Mouse (Mus musculus) C2C12 (cell line): ENCODE measurements at regions not wholly inside any gene's neighbourhood (a gene's known extent, or its start where the extent isn't known, plus 50 kb on each side); places are given as distances from the start of the nearest gene placed in this dataset.

ENCODE experiments used
- CTCF ChIP-seq: IDR thresholded peaks from one replicate; pipeline ENCODE4 v1.5.1; 2011; ENCODE audit not compliant: control insufficient read depth, insufficient read depth, insufficient read length
- FOSL1 ChIP-seq: IDR thresholded peaks from one replicate; pipeline ENCODE4 v1.8.0; 2011; ENCODE audit warnings: mild to moderate bottlenecking, low read length; ENCODE audit not compliant: poor library complexity, insufficient read depth, severe bottlenecking
- MAX ChIP-seq: IDR thresholded peaks from one replicate; pipeline ENCODE4 v1.6.1; 2011; ENCODE audit warnings: mild to moderate bottlenecking, control low read depth
- MYOD1 ChIP-seq: IDR thresholded peaks from one replicate; pipeline ENCODE4 v1.6.1; 2011; ENCODE audit warnings: low read depth; ENCODE audit not compliant: control insufficient read depth, insufficient read length

DNA sequence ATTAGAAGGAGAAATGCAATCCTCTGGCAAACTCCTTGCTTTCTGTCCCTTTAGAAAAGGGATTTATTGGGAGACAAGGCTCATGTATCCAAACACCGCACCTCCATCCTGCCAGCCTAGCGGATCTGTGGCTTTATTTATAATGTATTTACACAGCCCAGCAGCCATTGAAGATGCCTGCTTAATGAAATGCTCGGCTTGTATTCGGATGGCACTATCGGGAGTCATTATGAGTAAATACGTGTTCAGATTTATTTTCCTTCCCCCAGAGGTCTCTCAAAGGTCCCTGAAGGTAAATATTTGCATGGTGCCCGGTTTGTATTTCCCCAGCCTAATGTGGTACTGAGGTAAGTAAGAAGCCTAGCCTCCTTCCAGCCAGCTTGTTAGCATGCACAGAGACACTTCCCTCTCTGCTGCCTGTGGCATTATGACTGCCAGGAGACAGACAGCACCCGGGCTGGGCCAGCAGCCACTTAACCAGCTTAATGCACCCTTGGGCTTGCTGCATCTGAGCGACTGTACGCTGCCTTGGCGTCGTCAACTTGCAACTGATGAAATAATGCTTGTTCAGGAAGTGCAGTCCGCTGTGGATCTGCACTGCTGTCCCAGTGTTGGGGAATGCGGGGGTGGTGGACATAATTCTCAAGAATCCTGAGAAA, 80.7 kb upstream of the Dlx2 start:
- no peak for TF ChIP-seq MYOD1
- no peak for TF ChIP-seq CTCF
- TF ChIP-seq FOSL1 = no peak
- TF ChIP-seq MAX = no peak
